Mouse (Mus musculus): ENCODE data around the gene Gm10401.

- no peak for TF ChIP-seq GATA1 (IDR thresholded peaks at IDR 0.05; ENCODE audit: low read length)
- no peak for TF ChIP-seq TAL1 (IDR thresholded peaks at IDR 0.05; ENCODE audit: low read length)
Observed at GRCm38 (mm10) chr5:115083492-115083891, 14.6 kb downstream of the Gm10401 start.
